Mouse (Mus musculus): ENCODE measurements at regions not wholly inside any gene's neighbourhood (a gene's known extent, or its start where the extent isn't known, plus 50 kb on each side); places are given as distances from the start of the nearest gene placed in this dataset.
"Not testable (repeated sequence)": the region's sequence is repeated elsewhere in the genome, so short reads cannot be mapped to it uniquely, and the experiment has no call there.

GRCm38 (mm10) chr19:27091603-27092002 lies 124.7 kb upstream of the Vldlr start:
- Histone ChIP-seq H3K4me3 (no peak overlapping the region), H3K4me1 (replicated peaks) (0 out of 2 replicates have a peak, but pooled peaks cover 4% of the 10 kb centered on the region), H3K27ac (no peak overlapping the region), H3K4me2 (no peak overlapping the region), H3K9ac (no peak overlapping the region), H3K36me3 (no peaks in the 10 kb centered on the region), H3K9me3 (replicated peaks) (no peaks in the 10 kb centered on the region), H3K27me3 (no peaks in the 10 kb centered on the region)
- no peak for ATAC-seq (replicated peaks; ENCODE audit: insufficient number of reproducible peaks, insufficient read depth, low FRiP score, low read depth)
- 92% methylated on average over 2 of the region's 2 CpGs for WGBS

- H3K4me1 ChIP-seq (replicated peaks): peaks cover 8% of the 10 kb centered on the region
- ATAC-seq (replicated peaks; ENCODE audit: insufficient number of reproducible peaks, insufficient read depth, low FRiP score, low read depth): no peak
- no peak overlapping the region for H3K27ac ChIP-seq
- no peaks in the 10 kb centered on the region for H3K36me3 ChIP-seq
- no peak overlapping the region for H3K4me2 ChIP-seq
- 68% methylated on average over 13 of the region's 13 CpGs for WGBS
- H3K27me3 ChIP-seq: no peaks in the 10 kb centered on the region
- H3K9me3 ChIP-seq (replicated peaks): no peaks in the 10 kb centered on the region
- H3K4me3 ChIP-seq: no peak overlapping the region
- no peak overlapping the region for H3K9ac ChIP-seq
These were observed 121.4 kb upstream of the Vldlr start for GRCm38 (mm10) chr19:27094777-27095478.

- no peaks in the 10 kb centered on the region for H3K9me3 ChIP-seq (replicated peaks)
- ATAC-seq (replicated peaks; ENCODE audit: insufficient number of reproducible peaks, insufficient read depth, low FRiP score, low read depth): peak; percentile 92
- 48% methylated on average over 1 of the region's 1 CpGs for WGBS
- H3K36me3 ChIP-seq: no peaks in the 10 kb centered on the region
- H3K9ac ChIP-seq: no peak overlapping the region
- H3K4me1 ChIP-seq (replicated peaks): peaks cover 19% of the 10 kb centered on the region
- H3K27me3 ChIP-seq: no peaks in the 10 kb centered on the region
- H3K4me3 ChIP-seq: no peak overlapping the region
- no peak overlapping the region for H3K4me2 ChIP-seq
- peak overlapping the region; percentile 90 for H3K27ac ChIP-seq
These were observed 116.4 kb upstream of the Vldlr start for GRCm38 (mm10) chr19:27099921-27100320.

GRCm38 (mm10) chr19:27110437-27110836 lies 105.8 kb upstream of the Vldlr start:
- no peak for ATAC-seq (replicated peaks; ENCODE audit: insufficient number of reproducible peaks, insufficient read depth, low FRiP score, low read depth)
- 71% methylated on average over 2 of the region's 2 CpGs for WGBS
- H3K27ac ChIP-seq: no peak overlapping the region

GRCm38 (mm10) chr19:27120876-27121275 lies 95.4 kb upstream of the Vldlr start:
- H3K36me3 ChIP-seq: no peaks in the 10 kb centered on the region
- peaks cover 4% of the 10 kb centered on the region; the same call in 1 of the 2 replicates for H3K4me1 ChIP-seq (replicated peaks)
- H3K27me3 ChIP-seq: no peaks in the 10 kb centered on the region
- no peaks in the 10 kb centered on the region; the same call in 1 of the 2 replicates for H3K9me3 ChIP-seq (replicated peaks)
- WGBS: 62% methylated on average over 5 of the region's 5 CpGs
- no peak overlapping the region for H3K4me2 ChIP-seq
- H3K4me3 ChIP-seq: no peak overlapping the region
- ATAC-seq (replicated peaks; ENCODE audit: insufficient number of reproducible peaks, insufficient read depth, low FRiP score, low read depth): no peak
- no peak overlapping the region for H3K9ac ChIP-seq
- H3K27ac ChIP-seq: no peak overlapping the region

More at GRCm38 (mm10) chr19:27110437-27110836, 105.8 kb upstream of the Vldlr start:
- no peaks in the 10 kb centered on the region for H3K27me3 ChIP-seq
- H3K36me3 ChIP-seq: no peaks in the 10 kb centered on the region
- H3K9me3 ChIP-seq (replicated peaks): no peaks in the 10 kb centered on the region
- H3K9ac ChIP-seq: no peak overlapping the region
- no peaks in the 10 kb centered on the region for H3K4me1 ChIP-seq (replicated peaks)
- H3K4me2 ChIP-seq: no peak overlapping the region
- H3K4me3 ChIP-seq: no peak overlapping the region

GRCm38 (mm10) chr19:27122348-27122747 lies 93.9 kb upstream of the Vldlr start:
- Histone ChIP-seq H3K9me3 (replicated peaks) (no peaks in the 10 kb centered on the region; the same call in 1 of the 2 replicates), H3K27me3 (no peaks in the 10 kb centered on the region), H3K4me3 (no peak overlapping the region), H3K27ac (no peak overlapping the region), H3K4me2 (no peak overlapping the region), H3K36me3 (no peaks in the 10 kb centered on the region), H3K9ac (no peak overlapping the region), H3K4me1 (replicated peaks) (peaks cover 4% of the 10 kb centered on the region; the same call in 1 of the 2 replicates)
- no peak for ATAC-seq (replicated peaks; ENCODE audit: insufficient number of reproducible peaks, insufficient read depth, low FRiP score, low read depth)
- WGBS: 82% methylated on average over 5 of the region's 5 CpGs

GRCm38 (mm10) chr19:27123334-27123733 lies 93.0 kb upstream of the Vldlr start:
- Histone ChIP-seq H3K27ac (no peak overlapping the region), H3K4me2 (no peak overlapping the region), H3K9ac (no peak overlapping the region), H3K36me3 (no peaks in the 10 kb centered on the region), H3K4me3 (no peak overlapping the region), H3K4me1 (replicated peaks) (peaks cover 4% of the 10 kb centered on the region; the same call in 1 of the 2 replicates), H3K27me3 (no peaks in the 10 kb centered on the region), H3K9me3 (replicated peaks) (no peaks in the 10 kb centered on the region; the same call in 1 of the 2 replicates)
- no peak for ATAC-seq (replicated peaks; ENCODE audit: insufficient number of reproducible peaks, insufficient read depth, low FRiP score, low read depth)
- WGBS: 82% methylated on average over 8 of the region's 8 CpGs

- Histone ChIP-seq H3K36me3 (no peaks in the 10 kb centered on the region), H3K27ac (0 out of 2 replicates have a peak overlapping the region, but pooled peaks have one; percentile 2), H3K4me3 (no peak overlapping the region), H3K9me3 (replicated peaks) (no peaks in the 10 kb centered on the region; the same call in 1 of the 2 replicates), H3K9ac (no peak overlapping the region), H3K4me2 (no peak overlapping the region), H3K4me1 (replicated peaks) (peaks cover 4% of the 10 kb centered on the region; the same call in 1 of the 2 replicates), H3K27me3 (no peaks in the 10 kb centered on the region)
- ATAC-seq (replicated peaks; ENCODE audit: insufficient number of reproducible peaks, insufficient read depth, low FRiP score, low read depth): no peak
- WGBS: 53% methylated on average over 11 of the region's 11 CpGs
These were observed 92.3 kb upstream of the Vldlr start for GRCm38 (mm10) chr19:27123806-27124469.

- not testable (repeated sequence) for H3K9ac ChIP-seq; H3K9me3 ChIP-seq (replicated peaks); ATAC-seq (replicated peaks; ENCODE audit: insufficient number of reproducible peaks, insufficient read depth, low FRiP score, low read depth); H3K4me2 ChIP-seq; H3K4me1 ChIP-seq (replicated peaks); H3K4me3 ChIP-seq; H3K27ac ChIP-seq; H3K36me3 ChIP-seq; H3K27me3 ChIP-seq
- WGBS: 86% methylated on average over 4 of the region's 4 CpGs
These were observed 87.8 kb upstream of the Vldlr start for GRCm38 (mm10) chr19:27128501-27128900.

GRCm38 (mm10) chr19:27134360-27134759 lies 81.9 kb upstream of the Vldlr start:
- 77% methylated on average over 5 of the region's 5 CpGs for WGBS
- no peak for ATAC-seq (replicated peaks; ENCODE audit: insufficient number of reproducible peaks, insufficient read depth, low FRiP score, low read depth)
- no peak overlapping the region for H3K4me3 ChIP-seq
- no peak overlapping the region for H3K27ac ChIP-seq
- H3K4me1 ChIP-seq (replicated peaks): no peaks in the 10 kb centered on the region
- H3K4me2 ChIP-seq: no peak overlapping the region
- no peaks in the 10 kb centered on the region for H3K27me3 ChIP-seq
- no peaks in the 10 kb centered on the region for H3K36me3 ChIP-seq
- no peaks in the 10 kb centered on the region for H3K9me3 ChIP-seq (replicated peaks)
- no peak overlapping the region for H3K9ac ChIP-seq

- Histone ChIP-seq H3K4me3 (no peak overlapping the region), H3K27me3 (no peaks in the 10 kb centered on the region), H3K4me2 (no peak overlapping the region), H3K9me3 (replicated peaks) (no peaks in the 10 kb centered on the region; the same call in 1 of the 2 replicates), H3K4me1 (replicated peaks) (no peaks in the 10 kb centered on the region), H3K9ac (no peak overlapping the region), H3K36me3 (no peaks in the 10 kb centered on the region), H3K27ac (no peak overlapping the region)
- ATAC-seq (replicated peaks; ENCODE audit: insufficient number of reproducible peaks, insufficient read depth, low FRiP score, low read depth): no peak
- 39% methylated on average over 3 of the region's 3 CpGs for WGBS
These were observed 75.4 kb upstream of the Vldlr start for GRCm38 (mm10) chr19:27140892-27141291.
